Mouse (Mus musculus): ENCODE results near the gene Gpr45.
A peak's percentile ranks its signal among the peaks of the same experiment; 100 is the strongest.

Gpr45 gene

DNA sequence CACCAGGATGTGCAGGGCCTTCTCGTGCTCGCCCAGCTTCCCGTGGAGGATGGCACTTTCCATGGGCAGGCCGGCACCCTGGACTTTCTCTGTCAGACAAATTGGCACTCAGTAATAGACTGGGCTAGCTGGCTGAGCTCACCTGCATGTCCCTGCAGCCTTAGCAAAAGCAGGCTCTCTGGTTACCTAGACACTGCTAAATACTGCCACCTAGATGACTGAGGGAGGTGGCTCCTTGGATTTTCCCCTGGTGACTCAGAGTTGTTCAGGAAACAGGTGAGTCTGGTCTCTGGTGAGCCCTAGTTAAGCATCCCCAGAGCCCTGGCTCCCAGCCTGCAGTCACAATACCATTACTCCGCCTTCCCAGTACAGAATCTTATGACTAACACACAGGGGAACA lies 99.2 kb downstream of the Gpr45 start:
- no peak for DNase-seq

DNA sequence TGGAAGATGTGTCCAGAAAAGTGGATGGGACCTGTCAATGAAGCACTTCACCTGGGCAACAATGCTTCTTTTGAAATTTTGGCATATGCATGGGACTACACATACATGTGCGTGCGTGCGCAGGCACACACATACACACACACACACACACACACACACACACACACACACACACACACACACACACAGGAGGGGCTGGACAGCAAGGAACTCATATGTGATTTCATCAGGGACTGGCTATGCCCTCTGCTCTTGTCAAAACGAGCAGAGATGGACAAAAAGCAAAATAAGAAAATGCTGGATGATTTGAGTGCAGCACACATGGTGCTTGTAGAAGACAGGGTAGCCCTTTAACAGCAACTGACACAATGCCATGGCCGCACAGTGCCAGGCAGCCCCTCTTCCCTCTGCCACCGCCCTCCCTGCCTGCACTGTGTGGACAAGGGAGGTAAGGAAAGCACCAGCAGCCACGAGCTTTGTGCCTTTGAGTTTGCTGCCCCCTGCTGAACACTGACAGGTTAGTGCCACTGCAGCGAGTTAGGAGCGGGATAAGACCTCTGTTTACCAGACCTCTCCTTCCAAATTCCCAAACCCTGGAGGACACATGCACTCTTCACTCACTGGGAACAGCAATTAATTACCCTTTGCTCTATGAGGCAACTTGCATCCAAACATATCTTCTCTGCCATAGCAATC lies 113.1 kb downstream of the Gpr45 start:
- peak; percentile 47 for DNase-seq

DNA sequence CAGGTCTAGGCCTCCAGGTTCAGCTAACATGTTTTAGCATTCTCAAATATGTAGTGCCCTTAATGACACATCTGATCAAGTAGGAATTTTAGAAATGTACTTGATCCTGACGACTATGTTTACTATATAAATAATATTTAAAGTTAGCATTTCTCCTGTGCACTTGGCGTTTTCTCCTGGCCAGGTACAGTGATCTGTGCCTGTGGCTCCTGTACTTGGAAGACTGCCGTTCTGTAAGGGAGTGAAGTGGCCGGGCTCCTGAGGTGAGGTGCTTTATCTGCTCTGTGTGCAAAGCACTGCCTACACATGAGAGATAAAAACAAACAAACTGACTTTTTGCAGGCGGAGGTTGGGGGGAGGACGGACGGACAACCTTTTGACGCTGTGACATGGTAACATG lies 113.9 kb downstream of the Gpr45 start:
- no peak for DNase-seq

DNA sequence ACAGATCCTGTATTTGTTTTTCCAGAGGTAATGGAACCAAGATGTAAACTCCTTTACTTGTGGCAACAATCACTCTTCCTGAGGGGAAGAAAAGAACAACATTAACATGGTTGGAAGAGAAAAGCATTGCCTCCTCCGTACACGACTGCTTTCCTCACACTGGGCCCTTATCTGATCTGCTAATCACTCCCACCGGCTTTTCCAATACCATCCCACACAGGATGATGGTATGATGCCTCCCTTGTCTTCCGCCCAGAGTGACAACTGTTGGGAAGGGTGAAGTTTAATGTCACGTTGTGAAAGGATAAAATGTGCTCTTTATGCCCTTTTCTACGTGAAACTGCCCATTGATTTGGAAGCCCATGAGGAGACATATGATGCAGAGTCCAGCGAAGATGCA lies 114.9 kb downstream of the Gpr45 start:
- DNase-seq: no peak

DNA sequence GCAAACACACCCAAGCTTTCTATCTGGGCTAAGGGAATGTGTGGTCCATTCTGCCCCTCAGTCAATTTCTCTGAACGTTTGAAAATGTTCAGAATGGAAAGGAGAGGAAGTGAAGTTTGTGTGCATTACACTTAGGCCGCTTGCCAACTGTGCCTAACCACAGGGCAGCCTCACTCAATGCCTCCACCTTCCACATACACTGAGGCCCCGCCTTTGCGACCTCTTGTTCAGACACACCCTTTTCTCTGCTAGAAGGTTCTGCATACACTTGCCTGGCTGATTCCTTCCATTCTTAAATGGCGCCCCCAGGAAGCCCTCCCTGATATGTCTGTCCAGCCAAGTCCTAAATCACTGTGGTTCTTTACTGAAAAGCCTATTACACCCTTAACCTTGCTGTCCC lies 118.1 kb downstream of the Gpr45 start:
- peak; percentile 12 for DNase-seq

DNA sequence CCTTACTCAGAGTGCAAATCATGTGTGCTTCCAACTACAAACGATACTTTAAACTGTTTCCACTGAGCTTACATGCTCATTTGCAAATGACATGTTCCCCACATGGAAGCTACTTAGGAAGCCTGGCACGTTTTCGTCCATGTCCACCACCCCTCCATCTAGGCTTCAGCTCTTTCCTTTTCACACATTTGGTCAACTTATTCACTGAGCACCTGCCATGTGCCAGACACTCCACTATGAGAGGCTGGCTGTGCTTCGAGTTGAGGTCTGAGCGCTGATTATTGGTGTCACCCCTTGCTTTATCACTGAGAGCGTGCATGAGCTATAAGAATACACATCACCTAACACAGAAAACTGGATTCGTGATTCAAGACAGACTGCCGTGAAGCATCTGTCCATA lies 119.4 kb downstream of the Gpr45 start:
- no peak for DNase-seq

DNA sequence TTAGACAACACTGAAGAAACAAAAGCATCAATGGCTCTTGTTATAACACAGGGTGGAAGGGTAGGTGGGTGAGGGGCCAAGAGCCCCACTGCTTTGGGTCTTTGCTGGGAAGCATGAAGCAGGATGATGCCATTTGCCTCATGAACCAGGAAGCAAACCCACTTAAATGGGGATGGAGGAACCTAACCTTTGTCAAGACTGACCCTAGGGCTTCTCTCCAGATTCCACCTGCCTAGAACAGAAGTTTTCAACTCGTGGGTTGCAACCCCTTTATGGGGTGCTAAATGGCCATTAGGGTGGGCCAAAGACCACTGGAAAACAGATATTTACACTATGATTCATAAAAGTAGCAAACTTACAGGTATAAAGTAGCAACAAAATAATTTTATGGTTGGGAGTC lies 119.9 kb downstream of the Gpr45 start:
- no peak for DNase-seq

DNA sequence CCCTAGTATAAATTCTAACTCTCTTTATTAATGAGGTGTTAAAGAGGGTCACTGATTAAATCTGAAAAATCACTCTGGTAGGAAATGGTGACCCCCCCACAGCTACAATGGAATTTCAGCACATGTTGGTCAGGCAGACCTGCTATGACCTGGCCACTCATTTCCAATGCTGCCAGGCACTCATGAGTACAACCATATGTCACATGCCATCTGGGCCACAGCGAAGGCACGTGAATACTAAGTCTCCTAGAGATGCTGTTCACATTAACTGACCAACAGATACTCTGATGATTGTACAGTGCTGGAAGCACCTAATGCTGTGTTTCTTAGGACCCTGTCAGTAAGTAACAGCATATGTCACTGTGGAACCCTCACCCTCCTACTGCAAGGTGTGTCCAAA lies 122.1 kb downstream of the Gpr45 start:
- DNase-seq: no peak

DNA sequence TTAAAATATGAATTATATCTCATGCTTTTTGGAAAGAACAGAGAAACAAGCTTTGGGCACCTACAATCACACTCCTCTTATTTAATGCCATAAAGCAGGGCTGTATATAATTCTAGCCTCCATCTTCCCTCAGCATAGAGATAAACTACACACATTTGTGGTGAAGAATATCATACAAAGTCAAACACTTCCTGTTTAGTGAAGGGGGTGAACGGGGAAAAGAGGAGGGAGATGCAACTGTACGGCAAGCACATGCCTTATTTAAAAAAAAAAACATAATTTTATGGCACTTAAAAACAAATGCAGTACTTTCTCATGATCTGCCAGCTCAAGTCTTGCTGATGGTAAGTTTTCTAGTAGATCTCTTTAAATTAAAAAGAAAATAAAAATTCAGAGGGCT lies 125.5 kb downstream of the Gpr45 start:
- no peak for DNase-seq

DNA sequence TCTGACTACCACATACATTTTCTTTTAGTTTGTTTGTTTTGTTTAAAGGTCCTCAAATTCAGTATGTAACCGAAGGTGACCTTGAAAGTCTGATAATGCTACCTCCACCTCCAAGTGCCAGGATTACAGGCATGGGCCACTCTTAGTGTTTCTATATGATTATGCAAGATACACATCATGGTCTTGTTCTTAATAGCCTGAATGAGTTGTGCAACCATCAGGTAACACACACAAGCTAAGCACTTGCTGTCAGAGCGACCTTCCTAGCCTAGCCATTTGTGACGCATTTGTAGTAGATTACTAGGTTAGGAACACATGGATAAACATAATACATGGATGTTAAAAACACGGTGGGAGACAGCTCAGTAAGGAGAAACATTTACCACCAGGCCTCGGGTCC lies 130.3 kb downstream of the Gpr45 start:
- no peak for DNase-seq
